Mouse (Mus musculus): ENCODE measurements around the gene Igsf9b.

Igsf9b gene

GRCm38 (mm10) chr9:27289543-27290308 lies 9.3 kb upstream of the Igsf9b start:
- WGBS = 18% methylated on average over 7 of the region's 7 CpGs

- WGBS = 61% methylated on average over 4 of the region's 4 CpGs
Observed at GRCm38 (mm10) chr9:27294380-27294779, 4.6 kb upstream of the Igsf9b start.

GRCm38 (mm10) chr9:27299286-27300187 lies 533 bp downstream of the Igsf9b start:
- under 1% methylated on average over 68 of the region's 68 CpGs for WGBS

GRCm38 (mm10) chr9:27300188-27300691 lies 1.2 kb downstream of the Igsf9b start:
- WGBS = 2% methylated on average over 32 of the region's 32 CpGs

- WGBS = 19% methylated on average over 4 of the region's 4 CpGs
Observed at GRCm38 (mm10) chr9:27300698-27301097, 1.7 kb downstream of the Igsf9b start.

- 50% methylated on average over 5 of the region's 5 CpGs for WGBS
Observed at GRCm38 (mm10) chr9:27301486-27301885, 2.5 kb downstream of the Igsf9b start.

GRCm38 (mm10) chr9:27302291-27302690 lies 3.3 kb downstream of the Igsf9b start:
- 29% methylated on average over 5 of the region's 5 CpGs for whole genome bisulfite sequencing

GRCm38 (mm10) chr9:27303571-27304484 lies 4.8 kb downstream of the Igsf9b start:
- 43% methylated on average over 17 of the region's 17 CpGs for WGBS

- WGBS = 28% methylated on average over 5 of the region's 5 CpGs
Observed at GRCm38 (mm10) chr9:27304485-27305102, 5.6 kb downstream of the Igsf9b start.

- WGBS = 51% methylated on average over 3 of the region's 3 CpGs
Observed at GRCm38 (mm10) chr9:27305502-27305901, 6.5 kb downstream of the Igsf9b start.

GRCm38 (mm10) chr9:27306642-27307041 lies 7.6 kb downstream of the Igsf9b start:
- WGBS = 21% methylated on average over 4 of the region's 4 CpGs

GRCm38 (mm10) chr9:27307265-27307664 lies 8.3 kb downstream of the Igsf9b start:
- WGBS = 27% methylated on average over 3 of the region's 3 CpGs

- 41% methylated on average over 7 of the region's 7 CpGs for WGBS
Observed at GRCm38 (mm10) chr9:27308045-27308444, 9.0 kb downstream of the Igsf9b start.

GRCm38 (mm10) chr9:27308561-27308960 lies 9.6 kb downstream of the Igsf9b start:
- WGBS = 21% methylated on average over 6 of the region's 6 CpGs

GRCm38 (mm10) chr9:27310005-27310404 lies 11.0 kb downstream of the Igsf9b start:
- WGBS = 40% methylated on average over 4 of the region's 4 CpGs

- WGBS = 81% methylated on average over 5 of the region's 5 CpGs
Observed at GRCm38 (mm10) chr9:27313427-27313826, 14.4 kb downstream of the Igsf9b start.

GRCm38 (mm10) chr9:27321267-27321666 lies 22.3 kb downstream of the Igsf9b start:
- 52% methylated on average over 8 of the region's 8 CpGs for WGBS

- 52% methylated on average over 7 of the region's 7 CpGs for WGBS
Observed at GRCm38 (mm10) chr9:27322277-27322676, 23.3 kb downstream of the Igsf9b start.

- WGBS = 81% methylated on average over 3 of the region's 3 CpGs
Observed at GRCm38 (mm10) chr9:27323412-27323811, 24.4 kb downstream of the Igsf9b start.

GRCm38 (mm10) chr9:27325920-27326319 lies 26.9 kb downstream of the Igsf9b start:
- 40% methylated on average over 2 of the region's 2 CpGs for WGBS

- WGBS = 70% methylated on average over 3 of the region's 3 CpGs
Observed at GRCm38 (mm10) chr9:27327558-27327957, 28.6 kb downstream of the Igsf9b start.

Measured in cerebral cortex, adult 2 months (tissue).